Mouse (Mus musculus) adrenal gland, postnatal 14 days (tissue): ENCODE results near the gene Cep85l. TPM values are rescaled to one million over a fixed set of nuclear protein-coding genes. Genes with fewer than 3 reads are reported as not detected.

ENCODE experiments used
- DNase-seq: peaks from one replicate; pipeline ENCODE4 v3.0.0; 2021; ENCODE audit warnings: mixed read lengths
- total RNA-seq: library from RNA; stranded (reverse); gene quantifications from 2 replicates; pipeline ENCODE4 v1.2.3, GENCODE M21; 2021

Gene Cep85l
- total RNA-seq, 1 experiment from 2014 or later = 18.0 TPM

DNA sequence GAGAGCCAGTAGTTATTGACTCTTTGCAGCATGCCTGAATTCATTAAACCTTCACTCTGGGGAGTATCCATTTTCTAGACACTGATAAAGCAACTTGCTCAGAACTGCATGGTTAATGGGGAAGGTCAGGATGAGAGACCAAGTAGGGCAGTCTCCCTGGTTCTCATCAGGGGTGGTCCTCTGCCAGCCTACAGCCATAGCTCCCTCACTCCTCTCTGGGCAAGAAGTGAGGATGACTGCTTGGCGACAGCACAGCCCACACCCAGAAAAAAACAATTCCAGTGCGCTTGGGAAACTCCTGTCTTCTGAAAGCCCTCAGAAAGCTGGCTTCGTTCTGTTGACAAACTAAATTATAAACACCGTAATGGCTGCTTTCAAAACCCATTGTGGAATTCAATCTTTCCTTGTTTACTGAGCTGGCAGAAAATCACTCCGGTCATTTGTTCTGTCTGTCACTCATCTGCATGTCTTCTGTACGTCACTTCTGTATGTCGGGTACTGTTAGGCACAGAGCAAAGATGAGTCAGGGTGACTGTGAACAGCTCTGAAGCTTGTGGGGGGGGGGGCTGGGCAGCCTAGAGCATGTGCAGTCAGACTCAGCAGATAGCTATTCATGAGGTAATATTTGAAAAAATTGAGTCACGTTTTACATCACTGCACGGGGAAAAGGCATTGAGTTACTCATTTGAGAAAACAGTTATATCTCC is 15.3 kb upstream of the Cep85l start:
- DNase-seq = no peak

DNA sequence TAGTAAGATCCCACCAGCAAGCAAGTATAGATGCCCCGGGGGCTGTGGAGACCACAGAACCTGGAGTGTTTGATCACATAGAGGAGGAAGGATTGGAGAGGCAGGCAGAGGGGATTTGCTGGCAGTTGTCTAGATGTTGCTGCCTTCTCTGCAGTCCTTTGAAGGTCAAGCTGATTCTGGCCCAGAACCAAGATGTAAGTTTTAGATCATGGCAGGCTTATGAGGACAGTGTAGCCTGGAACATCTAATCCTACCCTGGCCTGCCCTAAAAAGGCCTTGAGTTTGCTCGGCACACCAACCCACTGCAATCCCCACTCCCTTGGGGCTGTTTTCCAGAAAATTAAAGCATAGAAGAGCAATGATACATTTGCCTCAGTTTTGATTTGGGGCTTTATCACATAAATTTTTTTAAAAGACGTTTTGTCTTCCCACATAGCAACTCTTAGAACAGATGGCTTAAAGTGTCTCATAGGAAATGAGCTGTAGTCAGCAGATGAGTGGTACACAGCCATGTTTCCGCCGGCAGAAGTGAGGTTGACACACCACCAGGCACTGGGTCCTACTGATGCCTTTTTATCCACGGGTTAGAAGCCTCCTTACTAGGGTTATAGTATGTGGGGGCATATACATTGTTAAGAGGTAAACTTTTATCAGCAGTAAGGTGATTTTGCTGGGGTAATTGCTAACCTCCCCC is 8.6 kb upstream of the Cep85l start:
- DNase-seq = no peak

DNA sequence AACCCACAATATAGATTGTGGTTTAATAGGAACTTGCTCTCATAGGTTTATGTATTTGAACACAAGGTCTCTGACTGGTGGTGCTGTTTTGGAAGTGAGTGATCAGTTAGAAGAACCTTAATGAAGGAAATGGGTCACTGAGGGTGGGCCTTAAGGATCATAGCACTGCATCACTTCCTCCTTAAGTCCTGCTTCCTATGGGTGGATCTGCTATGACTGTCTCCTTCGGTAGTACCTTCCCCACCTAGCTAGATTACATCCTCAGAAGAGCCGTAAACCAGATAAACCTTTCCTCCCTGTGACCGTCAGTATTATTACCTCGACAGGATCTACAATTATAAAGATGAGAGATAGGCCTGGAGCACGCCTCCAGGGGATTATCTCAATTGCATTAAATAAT is 5.7 kb upstream of the Cep85l start:
- DNase-seq = no peak

DNA sequence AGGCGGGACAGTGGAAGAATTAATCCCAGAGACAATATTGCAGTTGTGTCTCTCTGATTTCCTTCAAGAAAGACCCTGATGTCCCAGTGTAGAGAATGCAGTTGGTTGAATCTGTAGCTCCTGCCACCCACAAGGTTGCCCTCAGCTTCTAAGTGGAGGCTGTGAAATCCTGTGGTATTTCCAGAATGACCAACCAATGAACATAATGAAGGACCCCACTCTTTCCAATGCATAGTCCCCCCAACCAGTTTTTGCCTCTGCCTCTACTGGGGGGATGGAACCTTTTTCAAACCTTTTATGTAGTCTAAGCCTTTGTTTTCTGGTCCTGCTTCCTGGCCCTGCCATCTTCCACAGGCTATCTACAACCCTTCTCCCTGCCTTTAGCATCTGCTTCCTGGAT is 5.1 kb upstream of the Cep85l start:
- DNase-seq = no peak

DNA sequence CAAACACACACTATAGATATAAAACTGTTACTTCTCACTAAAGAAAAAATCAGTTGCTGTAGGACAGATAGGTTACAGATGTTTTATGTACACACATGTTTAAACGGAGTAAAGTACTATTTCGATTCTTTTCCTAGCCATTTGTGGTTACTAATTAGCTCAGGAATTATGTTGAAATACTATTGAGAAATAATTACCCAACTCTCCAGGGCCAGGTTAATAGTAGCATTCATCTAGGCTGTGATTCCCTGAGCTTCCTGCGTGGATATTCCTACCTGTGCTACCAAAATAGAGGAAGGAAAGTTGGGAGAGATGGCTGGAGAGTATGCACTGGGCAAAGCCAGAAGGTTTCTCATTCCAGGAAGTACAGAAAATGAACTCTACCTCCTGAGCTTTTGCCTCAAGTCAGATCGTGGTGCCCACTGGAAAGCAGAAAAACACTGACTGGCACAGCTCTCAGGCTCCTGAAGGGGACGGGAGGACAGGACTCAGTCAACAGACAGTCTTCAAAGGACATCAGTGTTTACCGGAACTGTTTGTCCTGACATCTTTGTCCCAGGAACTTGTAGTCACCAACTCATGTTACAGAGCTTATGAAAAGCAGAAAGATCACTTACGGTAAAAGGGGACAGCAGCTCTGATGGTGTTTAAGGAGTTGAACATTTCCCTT is 3.1 kb upstream of the Cep85l start:
- no peak for DNase-seq

DNA sequence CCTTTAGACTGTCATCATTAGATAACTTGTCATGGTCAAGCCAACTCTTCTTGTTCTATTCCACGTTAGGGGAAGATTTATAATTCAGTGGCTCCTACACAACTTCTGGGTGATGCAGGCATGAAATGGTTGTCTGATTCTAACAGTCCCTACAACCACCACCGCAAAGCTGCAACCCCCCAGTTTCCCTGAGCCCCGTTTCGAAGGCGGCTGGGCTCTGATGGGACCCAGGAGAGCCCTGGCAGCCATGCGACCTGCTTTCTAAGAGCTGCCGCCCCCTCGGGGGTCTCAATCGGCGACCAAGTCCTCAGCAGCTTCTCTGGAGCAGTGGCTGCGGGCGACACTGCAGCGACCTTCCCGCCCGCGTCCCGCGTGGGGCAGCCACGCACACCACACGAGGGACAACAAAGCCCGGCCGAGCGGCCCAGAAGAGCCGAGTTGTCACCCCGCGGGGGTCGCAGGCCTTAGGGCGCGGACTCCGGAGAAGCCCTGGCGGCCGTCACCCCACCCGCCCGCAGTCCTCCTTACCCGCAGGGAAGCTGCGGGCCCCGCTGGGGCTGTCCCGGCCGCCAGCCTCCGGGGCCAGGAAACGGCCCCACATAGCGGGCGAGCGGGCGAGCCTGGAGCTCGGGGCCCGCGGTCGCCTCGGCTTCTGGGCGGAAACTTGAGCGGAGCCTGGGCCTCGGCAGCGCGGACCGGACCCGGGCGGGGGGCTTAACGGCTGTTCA is 602 bp downstream of the Cep85l start:
- no peak for DNase-seq

DNA sequence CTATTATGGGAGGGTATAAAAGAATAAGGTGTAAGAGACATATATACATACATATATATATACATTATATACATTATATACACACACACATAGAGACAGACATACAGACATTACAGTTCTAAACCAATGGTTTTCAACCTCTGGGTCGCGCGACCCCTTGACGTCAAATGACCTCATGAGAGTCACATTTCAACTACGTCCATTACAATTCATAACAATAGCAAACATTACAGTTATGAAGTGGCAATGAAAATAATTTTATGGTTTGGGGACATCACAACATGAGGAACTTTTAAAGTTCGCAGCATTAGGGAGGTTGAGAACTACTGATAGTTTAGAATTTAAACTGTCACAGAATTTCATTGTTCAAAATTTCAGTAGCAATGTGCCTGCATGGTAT is 1.5 kb downstream of the Cep85l start:
- no peak for DNase-seq

DNA sequence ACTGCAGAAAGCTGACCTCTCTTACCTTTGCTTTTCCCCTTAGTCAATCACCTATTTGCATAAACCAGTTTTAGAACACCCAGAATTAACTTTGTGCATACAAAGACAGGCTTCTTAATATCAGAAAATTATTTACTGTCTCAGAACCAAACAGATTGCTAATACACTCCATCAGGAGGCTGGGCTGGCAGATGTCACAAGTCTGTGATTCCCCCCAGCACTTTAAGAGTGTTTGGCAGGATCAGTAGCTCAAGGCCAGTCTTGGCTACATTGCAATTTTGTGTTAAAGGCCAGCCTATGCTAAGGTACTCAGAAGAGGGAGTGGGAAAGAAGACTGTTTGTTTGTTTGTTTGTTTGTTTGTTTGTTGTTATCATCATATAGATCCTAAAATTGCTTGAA is 2.7 kb downstream of the Cep85l start:
- no peak for DNase-seq

DNA sequence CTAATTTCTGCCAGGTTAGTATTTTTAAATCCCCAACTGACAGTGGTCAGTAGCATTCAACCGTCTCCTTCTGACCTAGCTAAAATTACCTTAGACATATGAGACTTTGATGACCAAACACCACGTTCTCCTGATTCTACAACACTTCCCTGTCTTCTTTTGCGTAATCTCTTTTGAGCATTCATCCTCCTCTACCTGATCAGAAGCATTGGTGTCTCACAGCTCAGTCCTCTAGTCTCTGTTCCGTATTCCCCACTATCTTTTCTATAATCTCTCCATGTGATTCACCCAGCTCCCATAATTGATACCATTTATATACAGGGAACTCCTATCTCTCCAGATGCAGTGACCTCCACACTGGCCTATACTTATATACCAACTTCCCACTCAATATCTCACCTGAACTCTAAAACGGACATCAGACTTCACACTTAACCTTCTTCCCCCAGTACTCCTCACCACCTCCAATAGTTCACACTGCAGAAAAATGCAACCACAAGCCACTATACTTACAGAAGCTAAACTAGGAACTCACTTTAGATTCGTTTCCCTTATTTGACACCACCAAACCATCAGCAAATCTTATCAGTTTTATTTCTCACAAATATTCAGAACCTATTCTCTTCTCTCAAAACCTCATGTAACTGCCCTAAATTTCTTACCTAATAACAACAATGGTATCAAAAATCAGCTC is 5.7 kb downstream of the Cep85l start:
- no peak for DNase-seq

DNA sequence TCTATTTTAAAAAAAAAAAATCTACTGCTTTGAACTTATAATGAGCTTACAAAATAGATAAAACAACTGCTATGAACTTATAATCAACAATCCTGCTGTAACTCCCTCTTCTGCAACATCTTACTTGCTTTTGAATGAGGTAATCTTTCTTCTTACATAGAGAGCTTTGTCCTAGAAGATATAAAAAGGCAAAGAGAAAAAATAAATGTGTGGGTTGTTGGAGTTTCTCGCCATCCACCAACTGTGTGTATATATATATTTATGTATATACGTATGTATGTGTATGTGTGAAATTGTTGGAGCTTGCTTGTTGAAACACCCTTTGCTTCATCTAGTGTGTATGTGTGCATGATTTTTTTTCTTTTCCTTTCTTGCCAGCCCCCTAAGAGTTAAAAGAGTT is 12.5 kb downstream of the Cep85l start:
- no peak for DNase-seq

DNA sequence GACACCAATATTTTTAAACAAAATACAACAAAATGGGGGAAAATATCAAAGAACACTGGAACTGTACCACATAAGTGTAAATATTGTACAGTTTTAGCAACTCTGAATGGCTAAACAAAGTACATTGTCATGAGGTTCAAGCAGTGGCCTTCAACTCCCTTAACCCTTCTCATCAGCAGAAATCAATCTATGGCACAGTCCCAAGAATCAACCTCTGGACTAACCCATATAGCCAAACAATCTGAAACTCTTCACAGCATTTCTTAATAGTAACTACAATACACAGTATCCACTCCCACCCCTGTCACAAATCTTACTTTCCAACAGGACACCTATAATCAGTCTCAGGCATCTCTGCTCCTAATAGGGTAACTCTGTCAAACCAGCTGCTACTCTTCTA is 15.4 kb downstream of the Cep85l start:
- DNase-seq = no peak

DNA sequence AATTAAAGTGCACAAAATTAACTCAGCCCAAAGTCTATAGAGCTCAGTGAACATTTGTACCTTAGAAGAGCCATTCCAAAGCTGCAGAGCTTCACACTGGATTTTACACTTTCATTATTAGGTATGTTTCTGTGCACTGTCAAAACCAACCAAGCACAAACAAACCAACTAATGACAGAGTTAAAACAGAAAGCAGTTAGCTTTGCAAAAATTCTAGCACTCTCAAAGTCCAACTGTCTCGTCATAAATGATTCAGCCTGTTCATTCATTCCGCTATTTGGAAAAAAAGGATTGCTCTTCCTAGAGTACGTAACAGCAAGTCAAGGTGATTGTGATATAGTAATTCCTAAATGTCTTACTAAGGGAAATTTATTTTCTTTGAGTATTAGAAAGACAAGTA is 20.7 kb downstream of the Cep85l start:
- no peak for DNase-seq

DNA sequence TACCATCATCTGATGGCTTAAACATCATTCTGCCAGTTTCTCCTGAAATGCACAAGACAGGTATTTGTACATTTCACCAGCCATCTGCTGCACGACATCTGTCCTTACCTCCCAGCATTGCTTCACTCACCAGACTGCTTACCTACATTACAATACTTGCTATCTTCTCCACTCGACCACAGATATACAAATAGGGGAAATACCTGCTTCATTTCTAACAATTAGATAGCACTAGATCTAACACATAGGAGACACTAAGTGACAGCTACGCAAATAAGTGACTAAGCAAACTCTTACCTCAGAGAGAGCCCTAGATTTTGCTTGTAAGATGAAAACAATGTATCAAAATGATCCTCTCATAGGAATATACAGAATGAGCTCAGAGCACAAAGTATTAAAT is 26.1 kb downstream of the Cep85l start:
- no peak for DNase-seq

DNA sequence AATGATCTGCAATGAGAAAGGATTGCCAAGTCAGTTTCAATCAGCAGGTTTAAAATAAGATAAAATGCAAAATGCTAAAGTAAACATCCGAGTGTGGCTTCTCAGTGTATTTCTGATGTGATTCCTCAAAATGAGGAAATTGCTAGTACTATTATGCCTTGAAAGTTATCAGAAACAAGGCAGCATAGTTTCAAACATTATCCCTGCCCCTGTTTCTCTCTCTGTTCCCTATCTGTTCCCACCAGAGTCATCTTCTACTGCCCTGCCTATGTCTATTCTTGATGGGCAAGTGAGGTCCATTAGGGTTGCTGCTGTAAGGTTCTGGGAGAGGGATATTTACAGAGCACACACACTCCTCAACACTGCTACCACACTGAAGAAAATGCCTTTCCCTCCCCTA is 30.5 kb downstream of the Cep85l start:
- no peak for DNase-seq

DNA sequence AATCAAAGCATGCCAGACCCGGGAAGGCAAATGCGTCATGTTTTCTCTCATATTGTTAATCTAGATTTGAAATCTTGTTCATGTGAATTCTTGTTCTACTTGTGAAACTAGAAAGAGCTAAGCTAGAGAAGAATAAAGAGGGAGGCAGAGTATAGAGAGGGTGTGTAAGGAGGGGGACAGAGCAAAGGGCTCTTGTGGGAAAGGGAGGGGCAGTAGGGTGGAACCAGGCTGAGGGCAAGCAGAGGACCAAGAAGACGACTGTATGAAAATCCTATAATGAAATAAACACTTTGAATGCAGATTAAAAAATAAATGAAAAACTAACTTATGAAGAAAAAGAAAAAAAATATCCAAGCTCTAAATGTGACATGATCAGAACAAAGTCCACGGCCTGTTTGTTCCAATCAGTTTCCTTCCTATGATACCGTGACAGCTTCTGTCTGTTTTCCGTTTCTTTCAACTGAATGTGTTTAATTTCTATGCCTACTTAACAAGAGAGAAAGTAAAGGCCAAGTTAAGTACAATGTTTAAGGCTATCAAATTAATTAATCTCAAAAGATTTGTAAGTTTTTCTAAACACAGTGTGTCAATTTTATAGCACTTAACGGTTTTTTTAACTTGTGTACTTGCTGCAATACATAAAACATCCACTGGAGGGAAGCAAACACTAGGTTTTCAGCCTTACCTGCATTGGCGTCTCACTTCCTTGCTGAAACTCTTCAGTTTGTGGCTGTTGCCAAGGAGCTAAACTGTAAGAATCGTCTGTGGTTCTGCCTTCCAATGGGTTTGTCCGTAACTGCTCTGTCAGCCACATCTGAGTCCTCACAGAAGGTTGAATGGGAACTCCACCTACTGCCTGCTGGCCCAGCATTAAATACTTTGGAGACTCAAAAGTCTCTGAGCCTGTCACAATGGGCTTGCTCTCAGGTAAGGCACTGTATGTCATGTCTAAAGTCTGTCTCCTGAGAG is 31.7 kb downstream of the Cep85l start:
- DNase-seq = peak; percentile 59

DNA sequence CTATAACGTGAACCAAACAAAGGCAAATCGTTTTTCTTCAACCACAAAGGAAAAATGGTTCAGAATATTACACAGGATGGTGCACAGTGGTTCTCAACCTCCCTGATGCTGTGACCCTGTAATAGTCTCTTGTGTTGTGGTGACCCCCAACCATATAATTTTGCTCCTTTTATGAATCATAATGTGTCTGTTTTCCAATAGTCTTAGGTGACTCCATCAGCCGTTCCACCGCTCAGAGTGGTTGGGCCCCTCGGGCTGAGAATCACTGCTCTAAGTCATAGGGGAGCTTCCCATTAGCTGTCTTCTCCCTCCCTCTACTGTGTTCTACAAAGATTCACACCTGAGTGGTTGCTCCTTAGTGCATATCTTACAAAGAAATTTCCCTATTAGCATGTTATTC is 32.8 kb downstream of the Cep85l start:
- DNase-seq = no peak

DNA sequence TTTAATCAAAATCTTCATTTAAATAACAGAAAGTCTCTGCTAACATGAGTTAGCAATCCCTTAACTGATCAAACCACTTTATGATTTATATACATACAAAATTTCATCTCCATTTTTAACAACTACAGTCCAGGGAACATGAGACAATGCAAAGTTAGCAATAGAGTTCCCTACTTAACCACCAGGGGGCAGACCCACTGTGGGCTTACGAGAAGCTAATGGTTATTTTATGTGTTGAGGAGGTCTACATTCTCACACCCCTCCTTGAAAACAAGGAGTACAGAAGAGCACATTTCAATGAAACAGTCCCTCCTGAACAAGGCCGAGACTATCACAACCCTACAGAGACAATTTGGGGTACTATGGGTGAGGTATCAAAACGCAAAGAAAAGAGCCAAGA is 33.2 kb downstream of the Cep85l start:
- DNase-seq = peak; percentile 62

DNA sequence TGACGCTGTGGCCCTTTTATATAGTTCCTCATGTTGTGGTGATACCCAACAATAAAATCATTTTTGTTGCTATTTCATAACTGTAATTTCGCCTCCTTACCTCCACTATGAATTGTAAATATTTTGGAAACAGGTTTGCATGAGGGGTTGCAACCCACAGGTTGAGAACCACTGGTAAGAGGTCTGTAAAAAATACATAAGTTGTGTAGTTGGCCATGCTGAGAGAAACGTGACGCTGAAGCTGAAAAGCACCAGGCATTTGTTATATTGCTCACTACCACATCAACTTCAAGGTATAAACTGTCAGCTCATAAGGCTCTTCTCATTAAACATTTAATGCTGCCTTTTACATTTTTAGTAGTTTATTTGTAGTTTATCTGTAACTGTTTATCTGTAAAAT is 34.2 kb downstream of the Cep85l start:
- DNase-seq = no peak

DNA sequence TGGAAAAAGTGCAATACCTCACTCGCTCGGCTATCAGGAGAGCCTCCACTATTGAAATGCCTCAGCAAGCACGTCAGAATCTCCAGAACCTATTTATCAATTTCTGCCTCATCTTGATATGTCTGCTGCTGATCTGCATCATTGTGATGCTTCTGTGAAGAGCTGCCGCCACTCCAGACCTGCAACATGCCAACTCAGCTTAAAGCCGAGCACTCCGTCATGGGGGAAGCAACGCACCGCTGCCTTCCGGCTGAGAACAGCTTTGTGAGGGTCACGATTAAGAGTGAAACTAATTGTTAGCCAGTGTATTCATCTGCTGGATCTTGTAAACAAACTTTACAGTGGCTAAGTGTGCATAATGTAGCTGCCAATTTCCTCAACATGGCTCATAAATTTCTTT is 35.9 kb downstream of the Cep85l start:
- DNase-seq = no peak

DNA sequence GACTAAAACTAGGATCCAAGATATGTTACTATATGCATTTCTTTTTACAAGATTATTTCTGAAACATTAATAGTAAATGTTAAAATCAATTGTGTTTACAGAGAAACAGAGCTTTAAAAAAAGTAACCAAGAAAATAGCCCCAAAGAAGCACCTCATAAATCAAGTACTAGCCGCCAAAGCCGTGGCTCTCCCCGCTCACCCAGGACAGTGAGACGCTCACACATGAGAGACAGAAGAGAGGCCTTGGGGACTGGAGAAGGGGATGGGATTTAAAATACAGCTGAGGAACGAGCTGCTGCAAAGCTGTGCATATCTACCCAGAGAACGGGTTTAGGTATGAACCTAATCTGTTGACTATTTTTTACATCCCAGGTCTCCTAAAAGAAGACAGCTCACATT is 36.4 kb downstream of the Cep85l start:
- no peak for DNase-seq

DNA sequence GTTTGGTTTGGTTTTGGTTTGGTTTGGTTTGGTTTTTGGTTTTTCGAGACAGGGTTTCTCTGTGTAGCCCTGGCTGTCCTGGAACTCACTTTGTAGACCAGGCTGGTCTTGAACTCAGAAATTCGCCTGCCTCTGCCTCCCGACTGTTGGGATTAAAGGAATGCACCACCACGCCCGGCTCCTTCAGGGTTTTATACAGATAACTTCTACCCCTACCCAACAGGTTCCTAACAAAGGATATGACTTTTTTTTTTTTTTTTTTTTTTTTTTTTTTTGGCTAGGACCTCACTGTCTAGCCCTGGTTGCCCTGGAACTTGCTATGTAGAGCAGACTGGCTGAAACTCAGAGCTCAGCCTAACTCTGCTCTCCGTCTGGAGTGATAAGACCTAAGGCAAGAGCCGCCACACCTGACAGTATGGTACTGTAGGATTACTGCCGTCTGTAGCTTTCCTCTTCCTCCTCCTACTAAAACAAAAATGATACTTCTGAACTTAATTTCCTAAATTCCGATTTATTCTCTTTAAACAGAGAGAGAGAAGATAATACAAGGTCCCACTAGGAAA is 37.5 kb downstream of the Cep85l start:
- no peak for DNase-seq
